Mouse (Mus musculus) bone marrow macrophage, adult 2 months (primary cell): ENCODE measurements around the gene Tmem140.

Source experiments
- CTCF ChIP-seq: IDR thresholded peaks from 2 replicates; pipeline ENCODE4 v1.5.1; 2012; ENCODE audit warnings: low read depth, mild to moderate bottlenecking, low read length, moderate library complexity
- POLR2A ChIP-seq: IDR thresholded peaks from 2 replicates; pipeline ENCODE4 v1.6.1; 2012; ENCODE audit warnings: mild to moderate bottlenecking, low read depth, low read length, borderline replicate concordance

DNA sequence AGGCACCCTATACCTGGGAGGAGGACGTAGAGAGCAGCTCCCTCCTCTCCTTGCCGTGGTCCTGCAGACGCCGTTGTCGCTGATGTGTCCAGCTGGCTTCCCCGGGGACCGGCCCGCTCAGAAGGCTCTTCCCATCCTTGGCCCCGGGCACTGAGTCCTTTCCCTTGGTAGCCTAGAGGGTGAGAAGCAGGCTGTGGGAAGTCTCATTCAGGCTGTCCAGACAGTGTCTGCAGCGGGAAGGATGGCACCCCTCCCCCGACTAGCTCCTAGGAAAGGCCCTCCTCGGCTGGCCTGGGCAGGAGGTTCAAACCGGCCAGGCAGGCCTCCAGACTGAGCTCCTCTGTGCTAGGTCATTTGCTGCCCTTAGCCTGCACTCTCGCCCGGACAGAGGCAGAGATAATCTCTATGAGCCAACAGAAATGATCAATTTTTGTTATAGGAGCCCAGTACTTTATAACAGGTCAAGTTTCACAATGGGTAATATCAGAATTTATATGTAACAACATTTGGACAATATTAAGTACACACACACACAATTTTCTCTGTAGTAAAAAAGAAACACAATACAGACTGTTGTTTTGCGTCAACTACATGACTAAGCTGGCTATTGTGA, 33.3 kb downstream of the Tmem140 start:
- TF ChIP-seq POLR2A: no peak
- TF ChIP-seq CTCF: no peak
